Mouse (Mus musculus) intestine, postnatal 0 days (tissue): Measurements from ENCODE around the gene Tecpr2. TPM values are rescaled to one million over a fixed set of nuclear protein-coding genes. Genes with fewer than 3 reads are reported as not detected.
"Not testable (repeated sequence)": the region's sequence is repeated elsewhere in the genome, so short reads cannot be mapped to it uniquely, and the experiment has no call there.

Experiments
- ATAC-seq: fragments of 200-750 bp; cut with Nextera tagmentation; 2 replicates; pipeline ENCODE4 v1.8.0; 2017; ENCODE audit warnings: mild to moderate bottlenecking, moderate TSS enrichment, moderate library complexity
- H3K27ac ChIP-seq: fragments of 300-500 bp; sonication (generic); 2 replicates; pipeline ENCODE4 v1.5.1; 2014; ENCODE audit warnings: mild to moderate bottlenecking, low read depth, low read length, moderate library complexity
- H3K27me3 ChIP-seq: fragments of 300-500 bp; sonication (generic); replicated peaks from 2 replicates; pipeline ENCODE4 v1.6.1; 2014; ENCODE audit warnings: low read length, mixed read lengths; ENCODE audit not compliant: control insufficient read depth, insufficient read depth
- H3K36me3 ChIP-seq: fragments of 300-500 bp; sonication (generic); 2 replicates; pipeline ENCODE4 v1.6.1; 2014; ENCODE audit warnings: mild to moderate bottlenecking, moderate library complexity; ENCODE audit not compliant: control insufficient read depth, insufficient read depth
- H3K4me1 ChIP-seq: fragments of 300-500 bp; sonication (generic); replicated peaks from 2 replicates; pipeline ENCODE4 v1.6.1; 2014; ENCODE audit warnings: antibody characterized with exemption, low read length, mixed read lengths; ENCODE audit not compliant: control insufficient read depth, insufficient read depth
- H3K4me2 ChIP-seq: fragments of 300-500 bp; sonication (generic); replicated peaks from 2 replicates; pipeline ENCODE4 v1.6.1; 2014; ENCODE audit warnings: low read depth, mild to moderate bottlenecking, moderate library complexity
- H3K4me3 ChIP-seq: fragments of 300-500 bp; sonication (generic); 2 replicates; pipeline ENCODE4 v1.5.1; 2014; ENCODE audit warnings: low read depth, low read length
- H3K9ac ChIP-seq: fragments of 300-500 bp; sonication (generic); 2 replicates; pipeline ENCODE4 v1.6.1; 2014; ENCODE audit warnings: mild to moderate bottlenecking, low read depth, low read length
- H3K9me3 ChIP-seq: fragments of 300-500 bp; sonication (generic); 2 replicates; pipeline ENCODE4 v1.6.1; 2016; ENCODE audit warnings: mixed run types; ENCODE audit not compliant: control insufficient read depth
- CTCF ChIP-seq: sonication (generic); IDR thresholded peaks from 2 replicates; pipeline ENCODE4 v1.5.1; 2016; ENCODE audit warnings: low read depth, mild to moderate bottlenecking, control low read depth, antibody characterized with exemption, moderate library complexity
- WGBS: fragments of 180-500 bp; shearing (Covaris S2); extraction: QIAGEN DNeasy Blood & Tissue Kit; methylation state at CpG from one replicate; pipeline ENCODE4 v1.1.7; 2014; 5-methylcytosine and 5-hydroxymethylcytosine counted together
- polyA plus RNA-seq: library from polyadenylated mRNA; unstranded; fragments of >200 nt; fragmentation: Nextera tagmentation; extraction: Ambion mirVana; gene quantifications from 2 replicates; pipeline ENCODE4 v1.2.1, GENCODE M21; 2015

Tecpr2 gene
- polyA plus RNA-seq, 1 experiment from 2014 or later, result 1.3 TPM

- peak overlapping the region; percentile 87; the same call in 1 of the 2 replicates for H3K4me3 ChIP-seq
- peak overlapping the region; percentile 84; the same call in 1 of the 2 replicates for H3K27ac ChIP-seq
- peaks cover 18% of the 10 kb centered on the region for H3K36me3 ChIP-seq
- H3K9ac ChIP-seq, result peak overlapping the region; percentile 34; the same call in 1 of the 2 replicates
- H3K27me3 ChIP-seq, result no peaks in the 10 kb centered on the region
- H3K9me3 ChIP-seq, result no peaks in the 10 kb centered on the region
- WGBS, result 49% methylated on average over 12 of the region's 12 CpGs
- TF ChIP-seq CTCF, result no peak
- peaks cover 7% of the 10 kb centered on the region; the same call in 1 of the 2 replicates for H3K4me1 ChIP-seq
- H3K4me2 ChIP-seq, result peak overlapping the region; percentile 89
- no peak for ATAC-seq
Observed at GRCm38 (mm10) chr12:110851414-110851813, 37.6 kb upstream of the Tecpr2 start.

GRCm38 (mm10) chr12:110851923-110852322 lies 37.1 kb upstream of the Tecpr2 start:
- TF ChIP-seq CTCF, result no peak
- Histone ChIP-seq H3K36me3 (peaks cover 18% of the 10 kb centered on the region), H3K9ac (no peak overlapping the region), H3K27me3 (no peaks in the 10 kb centered on the region), H3K4me2 (no peak overlapping the region; the same call in 1 of the 2 replicates), H3K4me3 (no peak overlapping the region), H3K27ac (0 out of 2 replicates have a peak overlapping the region, but pooled peaks have one; percentile 84), H3K9me3 (no peaks in the 10 kb centered on the region), H3K4me1 (peaks cover 7% of the 10 kb centered on the region; the same call in 1 of the 2 replicates)
- 57% methylated on average over 1 of the region's 1 CpGs for WGBS
- no peak for ATAC-seq

GRCm38 (mm10) chr12:110854786-110855737 lies 34.0 kb upstream of the Tecpr2 start:
- Histone ChIP-seq H3K36me3 (peaks cover 23% of the 10 kb centered on the region), H3K4me3 (no peak overlapping the region), H3K9me3 (no peaks in the 10 kb centered on the region), H3K27ac (no peak overlapping the region), H3K4me1 (peaks cover 7% of the 10 kb centered on the region; the same call in 1 of the 2 replicates), H3K4me2 (no peak overlapping the region), H3K27me3 (no peaks in the 10 kb centered on the region), H3K9ac (no peak overlapping the region)
- WGBS, result 91% methylated on average over 32 of the region's 32 CpGs
- ATAC-seq, result no peak
- TF ChIP-seq CTCF, result no peak

- Histone ChIP-seq H3K27ac (no peak overlapping the region), H3K9ac (no peak overlapping the region), H3K4me1 (no peaks in the 10 kb centered on the region), H3K9me3 (no peaks in the 10 kb centered on the region), H3K27me3 (no peaks in the 10 kb centered on the region), H3K4me2 (no peak overlapping the region), H3K4me3 (no peak overlapping the region), H3K36me3 (peaks cover 29% of the 10 kb centered on the region)
- no peak for ATAC-seq
- no peak for TF ChIP-seq CTCF
- 82% methylated on average over 7 of the region's 7 CpGs for WGBS
Observed at GRCm38 (mm10) chr12:110857196-110857595, 31.9 kb upstream of the Tecpr2 start.

- not testable (repeated sequence) for H3K9ac ChIP-seq, H3K4me1 ChIP-seq, H3K4me3 ChIP-seq, ATAC-seq, H3K9me3 ChIP-seq, H3K27ac ChIP-seq, H3K4me2 ChIP-seq, H3K27me3 ChIP-seq
- peaks cover 38% of the 10 kb centered on the region for H3K36me3 ChIP-seq
- 87% methylated on average over 15 of the region's 15 CpGs for WGBS
Observed at GRCm38 (mm10) chr12:110858681-110859080, 30.4 kb upstream of the Tecpr2 start.

GRCm38 (mm10) chr12:110860293-110860692 lies 28.8 kb upstream of the Tecpr2 start:
- no peak overlapping the region for H3K27ac ChIP-seq
- TF ChIP-seq CTCF, result no peak
- no peak overlapping the region for H3K4me3 ChIP-seq
- no peaks in the 10 kb centered on the region for H3K4me1 ChIP-seq
- no peak for ATAC-seq
- no peak overlapping the region for H3K9ac ChIP-seq
- peaks cover 44% of the 10 kb centered on the region for H3K36me3 ChIP-seq
- H3K27me3 ChIP-seq, result no peaks in the 10 kb centered on the region
- H3K4me2 ChIP-seq, result no peak overlapping the region
- H3K9me3 ChIP-seq, result no peaks in the 10 kb centered on the region
